Mouse (Mus musculus) limb, embryonic 13.5 days (tissue): ENCODE measurements at regions not wholly inside any gene's neighbourhood (a gene's known extent, or its start where the extent isn't known, plus 50 kb on each side); places are given as distances from the start of the nearest gene placed in this dataset.
A peak's percentile ranks its signal among the peaks of the same experiment; 100 is the strongest.

ENCODE experiments used
- ATAC-seq: fragments of 200-750 bp; cut with Nextera tagmentation; 2 replicates; pipeline ENCODE4 v1.8.0; 2017; ENCODE audit warnings: low read depth, moderate number of reproducible peaks, moderate TSS enrichment; ENCODE audit not compliant: low FRiP score
- H3K27ac ChIP-seq: fragments of 300-500 bp; sonication (generic); 2 replicates; pipeline ENCODE4 v1.5.1; 2015; ENCODE audit warnings: inconsistent platforms, mild to moderate bottlenecking, moderate library complexity
- H3K27me3 ChIP-seq: fragments of 300-500 bp; sonication (generic); 2 replicates; pipeline ENCODE4 v1.6.1; 2015; ENCODE audit warnings: mild to moderate bottlenecking, inconsistent platforms
- H3K36me3 ChIP-seq: fragments of 300-500 bp; sonication (generic); 2 replicates; pipeline ENCODE4 v1.6.1; 2015; ENCODE audit warnings: inconsistent platforms, mild to moderate bottlenecking, moderate library complexity
- H3K4me1 ChIP-seq: fragments of 300-500 bp; sonication (generic); 2 replicates; pipeline ENCODE4 v1.6.1; 2015; ENCODE audit warnings: inconsistent platforms
- H3K4me2 ChIP-seq: fragments of 300-500 bp; sonication (generic); replicated peaks from 2 replicates; pipeline ENCODE4 v1.6.1; 2015; ENCODE audit warnings: inconsistent platforms, mild to moderate bottlenecking, moderate library complexity
- H3K4me3 ChIP-seq: fragments of 300-500 bp; sonication (generic); 2 replicates; pipeline ENCODE4 v1.5.1; 2015; ENCODE audit warnings: moderate library complexity, mild to moderate bottlenecking, inconsistent platforms
- H3K9ac ChIP-seq: fragments of 300-500 bp; sonication (generic); 2 replicates; pipeline ENCODE4 v1.6.1; 2015; ENCODE audit warnings: mild to moderate bottlenecking, inconsistent platforms
- H3K9me3 ChIP-seq: fragments of 300-500 bp; sonication (generic); 2 replicates; pipeline ENCODE4 v1.6.1; 2016; ENCODE audit warnings: inconsistent platforms
- whole genome bisulfite sequencing: fragments of 180-500 bp; shearing (Covaris S2); methylation state at CpG from one replicate; pipeline ENCODE4 v1.1.7; 2015; 5-methylcytosine and 5-hydroxymethylcytosine counted together

DNA sequence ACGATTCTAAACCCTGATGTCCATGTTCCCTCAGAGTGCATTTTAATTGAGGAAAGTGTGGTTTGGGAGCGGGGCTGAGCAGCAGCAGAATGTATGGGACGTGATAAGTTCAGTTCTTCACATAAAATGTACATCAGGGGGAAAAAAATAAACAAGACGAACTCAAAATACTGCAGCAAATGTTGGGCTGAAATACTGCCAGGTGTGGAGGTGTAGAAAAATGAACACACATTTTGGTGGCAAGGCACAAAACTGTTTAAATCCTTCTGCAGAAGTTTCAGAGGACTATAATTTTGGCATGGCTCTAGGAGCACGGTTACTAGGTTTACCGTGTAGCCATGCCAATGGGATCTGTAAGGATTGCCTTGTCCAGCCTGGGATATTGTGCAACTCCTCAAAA lies 81.3 kb upstream of the Rfx3 start:
- WGBS, result 80% methylated on average over 6 of the region's 6 CpGs
- Histone ChIP-seq H3K4me2 (no peak overlapping the region), H3K4me1 (peaks cover 17% of the 10 kb centered on the region), H3K27ac (no peak overlapping the region), H3K27me3 (peaks cover 11% of the 10 kb centered on the region; the same call in 1 of the 2 replicates), H3K36me3 (no peaks in the 10 kb centered on the region), H3K4me3 (no peak overlapping the region), H3K9me3 (no peaks in the 10 kb centered on the region), H3K9ac (no peak overlapping the region)
- ATAC-seq, result no peak

DNA sequence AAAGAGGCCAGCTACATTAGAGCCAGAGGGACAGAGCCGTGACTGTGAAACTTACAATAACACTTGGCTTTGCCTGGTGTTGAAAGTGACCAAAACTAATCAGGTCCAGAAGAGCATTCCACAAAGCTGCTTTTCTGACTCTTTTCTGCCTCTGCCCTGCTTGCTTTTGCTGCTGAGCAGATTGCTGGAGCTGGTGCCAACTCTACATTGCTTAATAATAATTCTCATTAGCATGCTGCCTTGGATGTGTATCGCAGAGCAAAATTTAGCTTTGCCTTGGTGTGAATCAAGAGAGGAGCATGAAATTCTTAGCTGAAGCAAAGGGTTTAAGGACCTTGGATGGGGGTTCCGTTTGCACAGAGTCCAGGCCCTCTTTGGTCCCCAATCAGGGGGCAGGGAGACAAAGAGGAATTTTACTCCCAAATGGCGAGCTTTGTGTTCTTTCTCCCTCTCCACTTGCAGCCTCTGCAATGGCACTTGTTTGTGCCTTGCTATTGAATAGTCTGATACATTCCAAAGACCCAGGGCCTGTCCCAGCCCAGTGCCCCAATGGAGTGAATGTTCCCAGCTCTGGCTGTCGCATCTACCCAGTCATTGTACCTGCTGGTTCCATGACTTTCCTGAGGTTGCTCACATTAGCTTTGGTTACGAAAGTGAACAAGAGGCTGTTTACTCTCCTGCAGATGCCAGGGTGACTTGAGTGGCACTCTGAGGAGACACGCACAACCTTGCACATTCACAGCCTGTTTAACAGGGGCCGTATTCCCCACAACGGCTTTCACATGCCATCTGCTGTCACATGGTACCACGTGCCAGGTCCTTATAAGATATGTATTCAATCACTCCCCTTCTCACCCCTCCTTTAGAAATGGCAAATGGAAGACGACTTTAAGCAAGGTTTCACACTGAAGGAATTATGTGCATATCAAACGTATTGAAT lies 76.9 kb upstream of the Rfx3 start:
- H3K36me3 ChIP-seq, result no peaks in the 10 kb centered on the region
- ATAC-seq, result no peak
- H3K27ac ChIP-seq, result peak overlapping the region; percentile 6; the same call in 1 of the 2 replicates
- no peaks in the 10 kb centered on the region for H3K9me3 ChIP-seq
- no peak overlapping the region for H3K9ac ChIP-seq
- no peak overlapping the region for H3K4me3 ChIP-seq
- H3K4me1 ChIP-seq, result peaks cover 13% of the 10 kb centered on the region
- no peak overlapping the region for H3K4me2 ChIP-seq
- H3K27me3 ChIP-seq, result peaks cover 8% of the 10 kb centered on the region; the same call in 1 of the 2 replicates
- 71% methylated on average over 12 of the region's 12 CpGs for WGBS

DNA sequence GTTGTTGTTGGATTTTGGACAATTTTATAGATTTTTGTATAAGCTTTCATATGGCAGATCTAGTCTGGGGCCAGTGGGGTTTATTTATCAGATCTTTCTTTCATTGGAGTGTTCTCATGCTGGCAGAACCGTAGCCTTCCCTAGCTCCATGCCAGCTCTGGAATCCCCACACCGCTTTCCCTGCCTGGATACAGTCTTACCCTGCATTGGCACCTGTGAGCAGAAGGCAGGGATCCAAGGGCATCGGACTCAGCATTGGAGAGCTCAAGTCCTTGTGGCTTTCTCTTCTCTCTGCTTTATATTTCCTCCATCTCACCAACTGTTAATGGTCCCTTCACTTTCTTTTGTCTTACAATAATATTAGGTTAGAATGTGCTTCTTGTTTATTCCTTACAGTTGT lies 59.4 kb upstream of the Rfx3 start:
- no peaks in the 10 kb centered on the region for H3K4me1 ChIP-seq
- H3K9me3 ChIP-seq, result no peaks in the 10 kb centered on the region
- no peak overlapping the region for H3K27ac ChIP-seq
- 91% methylated on average over 3 of the region's 3 CpGs for WGBS
- H3K4me2 ChIP-seq, result no peak overlapping the region
- no peaks in the 10 kb centered on the region for H3K36me3 ChIP-seq
- no peak overlapping the region for H3K4me3 ChIP-seq
- no peak for ATAC-seq
- no peak overlapping the region for H3K9ac ChIP-seq
- H3K27me3 ChIP-seq, result no peaks in the 10 kb centered on the region
